Mouse (Mus musculus) frontal cortex, adult (tissue): ENCODE data around the gene Rmnd5b.
"Not testable (repeated sequence)": the region's sequence is repeated elsewhere in the genome, so short reads cannot be mapped to it uniquely, and the experiment has no call there.

ENCODE experiments used
- ATAC-seq: cut with Nextera tagmentation; 2 replicates; pipeline ENCODE4 v1.9.2; 2017; ENCODE audit warnings: mild to moderate bottlenecking, moderate library complexity, mixed read lengths; ENCODE audit not compliant: low TSS enrichment

The Rmnd5b gene

DNA sequence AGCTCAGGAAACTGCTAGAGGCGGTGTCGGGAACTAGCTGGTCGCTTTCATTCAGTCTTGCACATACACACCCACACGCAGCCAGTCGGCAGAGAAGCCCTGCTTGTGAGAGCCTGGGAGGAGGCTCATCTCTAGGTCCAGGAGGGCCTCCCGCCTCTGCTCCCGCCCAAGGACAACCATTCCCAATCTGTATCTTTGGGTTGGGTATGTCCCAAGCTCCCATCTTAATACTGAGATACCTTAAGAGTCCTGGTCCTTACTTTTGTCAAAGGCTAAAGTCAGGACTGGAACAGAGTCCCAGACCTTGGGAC, 14.1 kb upstream of the Rmnd5b start:
- ATAC-seq: peak; percentile 75

DNA sequence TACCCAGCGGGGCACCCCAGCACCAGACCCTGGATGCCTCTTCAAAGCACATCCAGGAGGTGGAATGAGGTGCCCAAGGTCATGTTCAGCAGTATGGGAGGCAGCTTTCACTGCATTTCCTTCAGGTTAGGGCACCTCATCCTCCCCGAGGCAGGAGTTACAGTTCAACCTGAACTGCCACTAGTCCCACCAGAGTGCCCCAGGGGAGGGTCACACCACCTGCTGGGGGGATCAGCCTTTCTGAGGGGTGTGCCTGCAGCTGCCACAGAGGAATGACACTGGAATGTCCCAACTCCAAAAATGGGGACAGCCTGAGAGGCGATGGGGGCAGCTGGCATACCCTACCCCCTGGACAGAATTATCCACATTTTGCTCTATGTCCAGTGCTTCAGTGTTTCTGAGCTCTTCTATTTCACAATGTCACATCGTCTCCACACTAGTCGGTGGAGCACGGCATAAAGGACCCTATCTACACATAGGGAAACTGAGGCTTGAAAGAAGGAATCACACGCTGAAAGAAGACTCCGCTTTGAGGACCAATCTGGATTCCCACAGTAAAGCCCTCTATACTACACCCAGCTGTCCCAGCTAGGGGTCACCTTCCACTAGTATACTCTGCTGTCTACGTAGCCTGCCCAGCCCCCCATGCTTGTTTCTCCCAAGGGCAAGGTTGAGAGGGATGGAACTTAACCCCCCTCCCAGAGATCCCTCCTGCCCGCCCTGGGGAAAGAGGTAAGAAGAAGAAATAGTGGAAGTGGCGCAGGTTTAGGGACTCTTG, 13.6 kb upstream of the Rmnd5b start:
- ATAC-seq: 0 out of 2 replicates have a peak, but pooled peaks have one; percentile 2

DNA sequence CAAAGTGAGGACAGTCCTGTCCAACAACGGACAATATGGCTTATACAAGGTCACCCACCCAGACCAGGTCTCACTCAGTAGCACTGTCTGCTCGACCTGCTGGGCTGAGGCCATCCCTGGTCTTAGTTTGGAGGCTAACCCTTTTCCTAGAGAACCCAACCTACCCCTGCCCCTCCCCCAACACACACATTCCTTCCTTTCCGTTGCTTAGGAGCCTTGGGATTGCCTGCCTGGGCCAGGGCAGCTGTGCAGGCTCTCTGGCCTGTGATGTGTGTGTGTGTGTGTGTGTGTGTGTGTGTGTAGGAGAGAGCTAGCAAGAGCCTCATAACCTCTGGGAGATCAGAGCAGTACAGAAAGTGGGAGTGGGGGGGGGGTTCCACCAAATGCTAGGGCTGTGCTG, 12.9 kb upstream of the Rmnd5b start:
- no peak for ATAC-seq

DNA sequence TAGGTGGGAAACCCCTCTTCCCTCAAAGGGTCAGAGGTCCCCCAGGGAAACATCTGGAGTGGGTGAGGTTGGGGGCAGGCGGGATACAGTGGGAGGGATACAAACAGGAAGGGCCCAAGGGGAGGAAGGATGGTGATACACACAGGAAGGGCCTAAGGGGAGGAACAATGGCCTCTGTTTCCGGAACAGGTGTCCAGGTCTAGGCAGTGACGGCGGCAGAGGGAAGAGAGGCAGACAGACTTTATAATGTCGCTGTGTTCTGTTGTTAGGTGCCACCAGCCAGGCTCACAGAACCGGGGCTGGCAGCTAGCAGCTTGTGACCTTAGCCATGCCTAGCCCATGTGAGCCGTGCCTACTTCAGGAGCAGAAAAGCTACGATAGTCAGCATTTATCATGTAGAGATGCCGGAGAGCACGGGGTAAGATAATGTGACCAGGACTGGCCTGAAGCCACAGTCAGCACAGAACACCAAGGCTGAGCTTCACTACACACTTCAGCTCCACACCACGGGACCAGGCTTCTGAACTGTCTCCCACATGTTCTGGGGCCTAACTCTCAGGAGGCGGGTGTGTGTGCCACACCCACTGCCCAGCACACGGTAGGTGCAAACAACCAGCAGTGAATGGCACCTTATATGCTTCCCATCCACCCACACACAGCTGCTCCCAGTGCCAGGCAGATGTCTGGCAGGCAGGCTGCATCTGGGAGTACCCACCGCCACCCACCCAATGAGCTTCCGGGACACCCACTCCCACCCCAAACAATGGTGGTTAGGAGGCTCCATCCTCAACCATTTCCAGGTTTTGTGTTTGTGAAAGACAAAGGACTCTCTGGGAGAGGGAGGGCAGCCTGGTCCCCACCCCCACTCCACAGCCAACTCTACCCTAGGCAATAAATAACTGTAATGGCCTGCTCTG, 11.3 kb upstream of the Rmnd5b start:
- ATAC-seq: peak; percentile 29

DNA sequence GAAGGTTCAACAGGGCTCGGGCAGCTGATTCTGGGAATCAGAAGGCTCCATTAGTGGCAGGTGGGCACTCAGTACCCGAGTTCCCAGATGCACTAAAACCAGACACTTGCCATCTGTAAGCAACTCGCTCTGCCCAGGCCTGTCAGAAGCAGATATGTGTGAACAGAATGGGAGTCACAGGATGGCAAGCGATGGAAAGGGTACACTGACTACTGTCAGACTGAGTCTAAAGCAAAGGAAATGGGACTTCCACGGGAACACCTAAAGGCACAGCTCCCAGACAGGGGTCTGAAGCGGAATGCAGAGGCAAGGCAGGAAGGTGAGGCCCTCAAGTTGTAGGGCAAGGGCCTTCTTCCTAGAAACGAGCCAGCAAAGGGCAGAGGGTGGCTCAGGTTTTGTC, 10.5 kb upstream of the Rmnd5b start:
- no peak for ATAC-seq

DNA sequence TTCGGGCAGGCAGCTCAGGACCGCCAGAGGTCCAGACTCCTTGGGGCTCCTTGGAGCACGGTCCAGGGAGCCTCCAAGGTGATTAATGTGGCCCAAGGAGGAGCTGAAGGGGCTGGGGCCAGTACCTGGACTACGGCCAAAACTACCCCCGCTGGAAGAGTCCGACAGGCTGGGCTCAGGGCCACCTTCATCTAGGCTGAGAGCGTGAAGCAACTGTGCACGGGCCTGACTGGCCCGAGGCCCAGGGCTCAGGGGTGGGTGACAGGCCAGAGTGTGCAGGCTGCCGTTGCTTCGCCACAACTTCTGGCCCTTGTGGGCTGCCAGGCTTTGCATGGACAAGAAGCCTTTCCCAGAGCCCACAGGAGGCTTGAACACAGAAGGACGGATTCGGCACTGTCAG, 9.6 kb upstream of the Rmnd5b start:
- ATAC-seq: no peak

DNA sequence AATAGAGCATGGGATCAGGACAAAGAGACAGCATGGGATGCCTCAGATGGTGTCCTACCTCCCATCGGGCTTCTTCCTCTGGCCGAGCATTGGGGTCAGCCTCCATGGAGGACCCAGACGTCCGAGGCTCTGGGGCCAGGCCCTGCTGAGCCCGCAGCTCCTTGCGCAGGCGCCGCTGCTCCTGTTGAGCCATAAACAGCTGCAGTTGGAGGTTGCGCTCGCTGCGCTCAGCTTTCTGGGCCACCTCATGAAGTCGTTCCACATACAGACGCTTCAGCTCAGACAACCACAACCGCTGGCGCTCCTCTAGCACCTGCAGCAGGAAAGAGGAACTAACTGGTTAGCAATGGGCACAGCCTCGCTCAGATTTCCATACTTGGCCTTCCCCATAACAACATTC, 8.5 kb upstream of the Rmnd5b start:
- no peak for ATAC-seq

DNA sequence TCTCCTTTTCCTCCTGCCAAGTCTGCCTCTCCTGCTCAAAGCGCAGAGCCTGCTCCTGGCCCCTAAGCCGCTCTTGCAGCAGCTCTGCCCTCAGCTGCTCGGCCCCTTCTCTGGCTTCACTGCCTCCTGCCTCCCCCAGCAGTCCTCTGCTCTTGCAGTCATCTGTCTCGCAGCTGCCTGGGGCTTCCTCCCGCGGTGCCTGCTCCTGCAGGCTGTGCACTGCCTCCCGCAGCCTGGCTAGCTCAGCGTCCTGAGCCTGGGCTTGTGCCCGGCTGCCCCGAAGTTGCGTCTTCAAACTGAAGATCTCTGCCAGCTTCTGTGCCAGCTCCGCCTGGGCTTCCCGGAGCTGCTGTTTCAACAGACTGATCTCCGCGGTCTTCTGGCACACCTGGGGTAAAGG, 8.1 kb upstream of the Rmnd5b start:
- peak; percentile 10; the same call in 1 of the 2 replicates for ATAC-seq

DNA sequence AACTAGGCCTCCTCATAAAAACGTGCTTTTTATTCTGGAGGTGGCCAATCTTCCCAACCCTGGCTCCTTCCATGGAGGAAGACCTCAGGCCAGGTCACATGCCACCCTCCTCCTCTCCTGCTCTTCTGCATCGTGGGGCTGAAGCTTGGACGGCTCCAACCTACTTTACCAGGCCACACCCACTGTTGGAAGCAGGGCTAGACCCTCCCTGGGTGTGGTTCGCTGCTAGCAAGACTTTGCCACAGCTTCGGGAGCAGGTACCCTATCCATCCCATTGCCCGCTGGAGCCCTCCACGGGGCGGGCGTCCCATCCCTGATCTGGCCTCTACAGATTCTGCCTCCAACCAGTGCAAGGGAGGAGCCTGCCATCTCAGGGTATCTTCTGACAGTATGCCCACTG, 7.5 kb upstream of the Rmnd5b start:
- no peak; the same call in 1 of the 2 replicates for ATAC-seq

DNA sequence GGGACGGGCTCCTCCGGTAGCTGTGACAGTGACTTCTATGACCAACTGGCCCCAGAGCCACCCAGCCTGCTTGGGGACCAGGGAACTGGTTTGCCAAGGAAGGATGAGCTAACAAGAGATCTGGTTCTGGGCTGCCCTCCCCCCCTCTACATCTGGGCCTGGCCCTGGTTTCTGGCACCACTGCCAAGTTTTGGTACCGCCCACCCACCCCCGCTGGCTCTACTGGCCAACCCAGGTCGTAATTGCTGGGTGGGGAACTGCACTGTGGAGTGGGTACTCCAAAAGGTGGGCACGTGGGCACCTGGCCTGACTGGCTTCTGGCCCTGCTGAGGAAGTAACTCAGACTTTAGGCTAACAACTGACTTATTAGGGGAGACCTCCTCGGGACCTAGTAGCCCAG, 5.1 kb upstream of the Rmnd5b start:
- no peak for ATAC-seq

DNA sequence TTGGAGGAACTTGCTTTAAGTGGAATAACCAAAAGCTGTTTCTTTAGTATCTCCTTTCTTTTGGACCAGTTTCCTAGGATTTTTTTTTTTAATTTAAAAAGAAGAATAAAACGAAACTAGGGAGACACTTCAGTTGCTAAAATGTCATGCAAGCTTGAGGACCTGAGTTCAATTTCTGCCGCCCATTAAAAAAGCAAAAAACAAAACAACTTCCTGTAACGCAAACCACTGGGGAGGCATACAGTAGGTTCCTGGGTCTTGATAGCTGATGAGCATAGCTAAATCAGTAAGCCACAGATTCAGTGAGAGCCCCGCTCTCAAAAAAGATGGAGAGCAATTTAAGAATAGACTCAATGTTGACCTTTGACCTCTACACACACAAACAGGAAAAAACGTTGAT, 2.8 kb upstream of the Rmnd5b start:
- ATAC-seq: no peak

DNA sequence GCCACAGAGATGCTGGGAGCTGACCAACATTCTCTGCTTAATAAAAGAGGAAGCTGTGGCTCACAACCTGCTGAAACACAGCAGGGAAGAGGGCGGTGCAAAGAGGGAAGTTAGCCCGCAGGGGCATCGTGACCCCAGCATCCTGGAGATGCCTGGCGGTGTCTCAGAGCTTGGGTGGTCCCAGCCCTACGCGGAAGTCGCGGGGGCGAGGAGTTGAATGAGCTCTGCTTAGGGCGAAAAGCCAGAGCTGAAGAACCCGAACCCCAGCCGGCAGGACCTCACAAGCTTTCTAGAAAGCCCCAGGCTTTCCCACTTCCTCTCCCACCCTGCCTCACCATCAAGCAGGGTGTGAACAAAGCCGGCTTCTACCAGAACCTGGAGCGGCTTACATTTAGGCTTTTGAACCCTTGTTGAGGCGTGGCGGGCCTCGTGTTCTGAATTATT, 2.3 kb upstream of the Rmnd5b start:
- ATAC-seq: no peak

DNA sequence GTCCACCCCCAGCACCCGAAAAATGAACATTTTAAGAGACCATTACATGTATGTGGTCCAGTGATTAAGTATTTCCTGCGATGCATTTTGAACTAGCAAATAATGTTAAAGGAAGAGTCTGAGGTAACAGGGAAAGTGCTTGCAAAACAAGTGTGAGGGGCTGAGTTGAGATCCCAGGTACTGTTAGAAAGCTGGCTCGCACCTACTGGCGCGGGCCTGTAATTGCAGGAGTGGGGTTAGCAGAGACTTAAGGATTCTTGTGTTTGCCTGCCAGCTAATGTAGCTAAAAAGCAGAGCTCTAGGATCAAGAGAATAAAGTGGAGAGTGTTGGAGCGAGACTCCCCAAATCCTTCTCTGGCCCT, 608 bp upstream of the Rmnd5b start:
- peak; percentile 51 for ATAC-seq

DNA sequence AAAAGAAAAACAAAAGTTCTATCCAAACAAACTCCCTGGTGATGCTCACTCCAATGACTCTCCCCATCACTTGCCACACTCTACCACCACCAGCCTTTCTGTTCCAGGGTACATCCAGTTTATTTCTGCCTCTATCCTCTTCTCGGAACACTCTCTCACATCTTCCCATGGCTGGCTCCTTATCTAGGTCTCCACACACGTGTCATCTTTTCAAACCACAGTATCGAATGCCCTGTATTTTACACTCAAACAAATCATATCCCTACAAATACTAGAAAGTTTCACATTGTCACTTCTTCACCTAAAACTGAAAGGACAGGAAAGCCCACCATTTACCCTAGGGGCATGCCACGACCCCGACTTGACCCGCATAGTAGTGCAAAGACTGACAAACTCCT, 570 bp downstream of the Rmnd5b start:
- no peak for ATAC-seq

DNA sequence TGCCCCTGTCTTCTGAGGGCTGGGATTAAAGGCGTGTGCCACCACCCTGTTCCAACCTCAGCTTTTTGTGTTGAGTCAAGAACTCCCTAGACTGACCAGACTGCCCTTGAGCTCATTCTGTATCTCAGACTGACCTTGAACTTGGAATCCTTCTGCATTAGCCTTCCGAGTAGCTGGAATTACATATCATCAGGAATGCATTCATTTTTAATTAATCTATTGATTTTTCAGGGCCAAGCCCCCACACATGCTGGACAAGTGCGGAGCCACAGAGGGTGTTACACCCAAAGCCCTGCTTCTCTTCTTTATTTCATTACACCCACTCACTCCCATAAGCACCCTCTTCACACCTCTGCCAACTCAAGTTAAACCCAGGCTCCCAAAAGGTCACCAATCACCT, 2.0 kb downstream of the Rmnd5b start:
- no peak for ATAC-seq

DNA sequence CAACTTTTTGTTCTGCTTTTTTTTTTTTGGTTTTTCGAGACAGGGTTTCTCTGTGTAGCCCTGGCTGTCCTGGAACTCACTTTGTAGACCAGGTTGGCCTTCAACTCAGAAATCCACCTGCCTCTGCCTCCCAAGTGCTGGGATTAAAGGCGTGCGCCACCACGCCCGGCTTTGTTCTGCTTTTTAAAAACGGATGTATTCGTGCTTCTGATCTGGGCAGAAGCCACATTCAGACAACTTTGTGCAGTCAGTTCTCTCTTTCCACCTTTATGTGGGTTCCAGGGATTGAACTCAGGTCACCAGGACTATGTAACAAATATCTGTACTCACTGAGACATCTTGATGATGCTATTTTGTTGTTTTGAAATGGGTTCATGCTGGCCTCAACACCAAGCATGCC, 2.5 kb downstream of the Rmnd5b start:
- not testable (repeated sequence) for ATAC-seq

DNA sequence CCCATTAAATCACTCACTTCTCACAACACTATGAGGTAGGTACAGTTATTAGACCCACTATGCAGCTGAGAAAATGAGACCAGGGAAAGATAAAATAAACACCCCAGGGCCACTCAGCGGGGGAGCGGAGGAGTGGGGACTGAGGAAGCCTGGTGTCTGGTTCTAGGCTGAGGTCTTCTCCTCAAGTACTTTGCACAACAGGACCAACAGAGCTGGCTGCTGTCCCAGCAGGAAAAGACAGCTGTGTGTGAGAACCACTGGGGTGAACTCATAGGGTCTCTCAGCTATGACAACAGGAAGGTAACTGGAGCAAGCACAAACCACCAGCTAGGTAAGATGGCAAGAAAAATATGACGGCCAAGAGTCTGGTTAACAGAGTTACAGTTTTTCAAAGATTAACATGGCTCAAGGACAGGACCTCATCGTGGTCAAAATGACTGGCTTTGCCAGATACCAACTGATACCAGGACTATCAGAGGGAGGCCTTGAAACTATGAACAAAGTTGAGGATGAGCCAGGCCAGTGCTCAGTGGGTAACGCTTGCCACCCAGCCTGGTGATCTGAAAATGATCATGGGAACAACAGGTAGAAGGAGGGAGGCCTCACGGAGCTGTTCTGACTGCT, 3.5 kb downstream of the Rmnd5b start:
- ATAC-seq: no peak

DNA sequence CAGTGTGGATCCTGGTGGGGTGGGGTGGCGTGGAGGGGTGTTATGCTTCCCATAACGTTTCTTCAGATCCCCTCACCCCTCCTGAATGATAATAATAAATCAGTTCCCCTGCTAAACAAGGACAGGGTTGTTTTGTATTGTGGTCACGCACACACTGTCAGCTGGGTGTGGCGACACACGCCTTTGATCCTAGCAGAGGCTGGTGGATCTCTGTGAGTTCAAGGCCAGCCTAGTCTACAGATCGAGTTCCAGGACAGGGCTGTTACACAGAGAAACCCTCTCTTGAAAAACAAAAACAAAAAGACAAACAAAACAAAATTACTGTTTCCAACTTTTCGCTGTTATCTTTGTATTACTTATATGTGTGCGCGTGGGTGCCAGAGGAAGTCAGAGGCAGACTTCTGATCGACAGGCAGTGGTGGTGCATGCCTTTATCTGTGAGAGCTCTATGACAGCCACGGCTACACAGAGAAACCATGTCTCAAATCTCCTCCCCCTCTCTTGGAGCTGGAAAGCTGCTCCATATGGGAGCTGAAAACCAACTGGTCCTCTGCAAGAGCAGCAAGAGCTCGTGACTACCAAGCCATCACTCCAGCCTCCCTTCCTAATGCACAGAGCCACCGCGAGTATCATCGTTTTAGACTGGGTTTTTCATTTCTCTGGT, 5.9 kb downstream of the Rmnd5b start:
- ATAC-seq: peak; percentile 66

DNA sequence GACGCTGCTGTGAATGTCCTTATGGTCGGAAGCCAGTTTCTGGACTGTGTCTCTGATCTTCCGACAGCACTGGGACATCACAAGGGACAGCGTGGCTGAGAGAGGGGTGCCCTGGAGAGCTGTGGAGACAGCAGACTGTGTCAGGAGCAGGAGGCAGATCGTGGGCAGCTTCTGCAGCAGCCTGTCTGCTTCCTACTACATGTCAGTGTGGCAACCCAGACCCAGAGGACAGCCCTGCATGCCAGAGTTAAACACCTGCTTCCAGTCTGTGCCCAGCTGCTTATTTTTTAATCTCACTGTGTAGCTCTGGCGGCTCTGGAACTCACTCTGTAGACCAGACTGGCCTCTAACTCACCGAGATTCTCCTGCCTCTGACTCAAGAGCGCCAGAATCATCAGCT, 7.8 kb downstream of the Rmnd5b start:
- no peak for ATAC-seq

DNA sequence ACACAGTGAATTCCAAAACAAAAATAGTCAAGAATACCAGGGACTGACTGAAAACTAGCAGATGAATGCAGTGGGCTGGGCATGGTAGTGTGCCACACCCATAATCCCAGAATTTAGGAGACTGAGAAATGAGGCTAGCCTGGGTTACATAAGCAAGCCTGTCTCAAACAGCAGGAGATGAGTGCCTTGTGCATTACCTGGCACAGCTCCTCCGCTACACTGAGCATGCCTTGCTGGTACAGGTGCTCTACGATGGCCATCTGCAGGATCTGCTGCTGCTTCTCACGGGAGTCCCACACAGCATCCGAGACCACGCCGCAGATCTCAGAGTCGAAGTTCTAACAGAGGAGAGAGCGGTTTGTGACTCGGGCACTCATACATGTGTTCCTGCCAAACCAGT, 8.3 kb downstream of the Rmnd5b start:
- peak; percentile 7; the same call in 1 of the 2 replicates for ATAC-seq

DNA sequence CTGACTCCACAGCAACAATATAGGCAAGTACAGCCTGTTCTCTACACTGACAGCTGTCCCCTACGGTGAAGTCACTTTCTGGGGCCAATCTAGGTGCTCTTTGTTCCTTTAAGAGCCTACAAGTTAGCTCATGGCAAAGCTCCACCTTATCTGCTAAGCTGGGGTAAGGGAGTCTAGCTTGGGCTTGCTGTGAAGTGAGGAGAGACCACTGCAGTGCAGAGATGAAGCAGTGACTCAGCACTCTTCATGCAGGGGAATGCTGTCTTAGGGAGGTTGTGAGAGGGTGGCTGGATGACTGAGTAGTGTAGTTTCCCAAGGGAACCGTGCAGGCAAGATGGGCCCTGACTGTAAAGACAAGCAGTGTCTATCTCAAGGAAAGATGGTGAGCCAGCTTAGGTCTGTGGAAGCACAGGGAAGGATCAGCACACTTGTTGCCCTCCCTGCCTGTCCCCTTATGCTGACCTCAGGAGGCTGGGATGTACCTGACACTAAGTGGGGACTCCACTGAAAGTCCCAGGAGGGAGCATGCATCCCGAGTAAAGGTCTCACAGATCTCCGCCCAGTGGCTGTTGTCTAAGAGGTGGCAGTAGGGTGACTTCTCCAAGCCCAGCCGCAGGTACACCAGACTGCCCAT, 10.4 kb downstream of the Rmnd5b start:
- ATAC-seq: no peak
